Mouse (Mus musculus) G1E (cell line): ENCODE data around the gene Klhl29.

ENCODE experiments used
- CTCF ChIP-seq: IDR thresholded peaks from 2 replicates; pipeline ENCODE4 v1.5.1; 2012; ENCODE audit warnings: low read depth, low read length, inconsistent platforms, mixed read lengths
- TAL1 ChIP-seq: conservative IDR thresholded peaks from 2 replicates; pipeline ENCODE4 v1.6.1; 2012; ENCODE audit warnings: low read depth, low read length, inconsistent platforms, mixed read lengths

GRCm38 (mm10) chr12:5425276-5425675 lies 49.8 kb upstream of the Klhl29 start:
- TF ChIP-seq CTCF (no peak), TAL1 (no peak)
